Mouse (Mus musculus) heart, embryonic 16.5 days (tissue): ENCODE measurements at regions not wholly inside any gene's neighbourhood (a gene's known extent, or its start where the extent isn't known, plus 50 kb on each side); places are given as distances from the start of the nearest gene placed in this dataset.

Experiments
- ATAC-seq: fragments of 200-750 bp; cut with Nextera tagmentation; replicated peaks from 2 replicates; pipeline ENCODE4 v1.8.0; 2017; ENCODE audit warnings: moderate number of reproducible peaks; ENCODE audit not compliant: insufficient read depth, low FRiP score; ENCODE audit errors: extremely low read depth
- H3K27ac ChIP-seq: fragments of 300-500 bp; sonication (generic); 2 replicates; pipeline ENCODE4 v1.5.1; 2014; ENCODE audit warnings: mild to moderate bottlenecking, low read length, control low read depth, moderate library complexity
- H3K27me3 ChIP-seq: fragments of 300-500 bp; sonication (generic); 2 replicates; pipeline ENCODE4 v1.6.1; 2014; ENCODE audit warnings: low read length, mixed read lengths; ENCODE audit not compliant: control insufficient read depth, insufficient read depth
- H3K36me3 ChIP-seq: fragments of 300-500 bp; sonication (generic); 2 replicates; pipeline ENCODE4 v1.6.1; 2014; ENCODE audit not compliant: control insufficient read depth, insufficient read depth
- H3K4me1 ChIP-seq: fragments of 300-500 bp; sonication (generic); 2 replicates; pipeline ENCODE4 v1.6.1; 2014; ENCODE audit warnings: low read length, mixed read lengths; ENCODE audit not compliant: control insufficient read depth, insufficient read depth
- H3K4me2 ChIP-seq: fragments of 300-500 bp; sonication (generic); 2 replicates; pipeline ENCODE4 v1.6.1; 2014; ENCODE audit warnings: low read depth, mild to moderate bottlenecking, control low read depth, low read length
- H3K4me3 ChIP-seq: fragments of 300-500 bp; sonication (generic); 2 replicates; pipeline ENCODE4 v1.5.1; 2014; ENCODE audit warnings: mild to moderate bottlenecking, control low read depth, low read length
- H3K9ac ChIP-seq: fragments of 300-500 bp; sonication (generic); 2 replicates; pipeline ENCODE4 v1.6.1; 2014; ENCODE audit warnings: low read length, control low read depth
- H3K9me3 ChIP-seq: fragments of 300-500 bp; sonication (generic); replicated peaks from 2 replicates; pipeline ENCODE4 v1.6.1; 2016; ENCODE audit warnings: low read length; ENCODE audit not compliant: control insufficient read depth
- WGBS: fragments of 180-500 bp; shearing (Covaris S2); extraction: QIAGEN DNeasy Blood & Tissue Kit; methylation state at CpG from one replicate; pipeline ENCODE4 v1.1.7; 2014; 5-methylcytosine and 5-hydroxymethylcytosine counted together

DNA sequence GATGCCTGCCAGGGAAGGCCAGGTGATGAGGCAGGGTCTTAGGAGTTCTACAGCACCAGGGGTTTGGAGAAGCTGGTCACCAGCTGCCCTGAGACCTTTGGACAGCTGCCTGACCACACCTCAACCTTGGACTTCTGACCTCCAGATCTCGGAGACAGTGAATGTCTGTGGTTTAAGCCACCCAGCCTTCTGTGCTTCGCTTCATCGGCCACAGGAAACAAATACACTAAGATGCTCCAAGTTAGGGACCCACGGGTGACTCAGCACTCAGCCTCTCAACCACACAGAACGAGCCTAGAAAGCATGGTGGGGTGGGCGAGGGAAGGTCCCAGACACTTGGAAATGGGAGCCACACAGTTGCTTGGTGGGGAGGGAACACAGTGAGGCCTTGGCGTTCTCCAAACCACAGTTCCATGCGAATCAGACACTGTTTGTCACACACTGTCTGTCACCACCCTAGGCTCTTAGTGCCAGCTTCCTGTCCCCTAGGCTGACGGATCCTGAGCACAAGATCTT, 66.5 kb downstream of the Sik1 start:
- H3K36me3 ChIP-seq = no peaks in the 10 kb centered on the region
- no peaks in the 10 kb centered on the region for H3K27me3 ChIP-seq
- no peaks in the 10 kb centered on the region for H3K9me3 ChIP-seq
- peaks cover 25% of the 10 kb centered on the region for H3K4me1 ChIP-seq
- no peak overlapping the region for H3K4me2 ChIP-seq
- no peak overlapping the region for H3K9ac ChIP-seq
- H3K27ac ChIP-seq = no peak overlapping the region
- H3K4me3 ChIP-seq = no peak overlapping the region
- 61% methylated on average over 9 of the region's 9 CpGs for WGBS
- no peak for ATAC-seq

DNA sequence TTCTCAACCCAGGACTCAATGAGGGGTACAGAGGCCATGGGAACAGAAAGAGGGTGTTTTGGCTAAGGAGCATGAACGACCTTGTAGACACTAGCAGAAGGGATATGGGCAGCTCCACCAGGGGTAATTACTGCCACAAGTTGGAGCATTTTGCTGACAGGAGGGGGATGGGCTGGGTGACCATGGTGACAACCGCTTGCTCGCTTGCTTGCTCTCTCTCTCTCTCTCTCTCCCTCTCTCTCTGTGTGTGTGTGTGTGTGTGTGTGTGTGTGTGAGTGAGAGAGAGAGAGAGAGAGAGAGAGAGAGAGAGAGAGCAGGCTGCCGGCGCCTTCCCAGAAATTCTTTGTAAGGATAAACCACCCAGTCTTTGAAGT, 65.7 kb downstream of the Sik1 start:
- Histone ChIP-seq H3K4me2 (peak overlapping the region; percentile 17), H3K4me1 (peaks cover 25% of the 10 kb centered on the region), H3K9ac (peak overlapping the region; percentile 45; the same call in 1 of the 2 replicates), H3K27ac (no peak overlapping the region), H3K4me3 (no peak overlapping the region), H3K36me3 (no peaks in the 10 kb centered on the region), H3K9me3 (no peaks in the 10 kb centered on the region), H3K27me3 (no peaks in the 10 kb centered on the region)
- ATAC-seq = no peak
- 14% methylated on average over 5 of the region's 5 CpGs for WGBS

DNA sequence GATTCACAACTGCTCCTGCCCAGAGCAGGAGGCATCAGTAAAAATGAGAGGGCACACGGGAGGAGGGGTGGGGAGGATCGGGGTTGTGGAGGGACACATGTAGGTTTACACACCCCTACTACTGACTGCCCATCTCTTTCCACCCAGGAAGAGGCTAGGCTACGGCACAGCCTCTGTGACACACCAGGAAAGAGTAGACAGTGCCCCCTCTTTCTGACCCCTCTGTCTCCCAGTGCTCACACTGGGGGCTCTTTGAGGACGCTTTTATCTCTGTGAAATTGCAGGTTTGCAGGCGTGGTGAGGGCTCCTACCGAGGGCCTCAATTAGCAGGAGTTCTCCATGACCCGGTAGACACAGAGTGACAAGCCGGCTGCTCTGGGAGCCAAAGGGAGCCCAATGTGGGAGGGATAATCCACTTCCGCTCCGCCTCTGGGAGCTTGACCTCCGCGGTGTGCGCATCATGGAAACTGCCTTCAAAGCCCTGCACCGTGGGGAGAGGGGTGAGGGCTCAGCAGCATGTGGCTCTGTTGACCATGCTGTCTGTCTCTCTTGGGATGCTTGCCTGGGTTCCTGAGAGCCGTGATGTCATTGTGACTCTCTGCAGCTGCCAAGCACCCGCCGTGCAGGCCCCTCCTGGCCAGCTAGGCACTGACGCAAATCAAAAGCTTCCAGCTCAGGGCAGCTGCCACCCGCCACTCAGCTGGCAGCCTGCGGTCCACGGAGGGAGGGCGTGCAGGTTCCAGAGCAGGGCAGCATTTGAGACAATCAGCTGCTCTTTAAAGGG, 65.1 kb downstream of the Sik1 start:
- Histone ChIP-seq H3K4me1 (peaks cover 25% of the 10 kb centered on the region), H3K4me3 (no peak overlapping the region), H3K4me2 (peak overlapping the region; percentile 17), H3K27me3 (no peaks in the 10 kb centered on the region), H3K36me3 (no peaks in the 10 kb centered on the region), H3K9ac (peak overlapping the region; percentile 45), H3K9me3 (no peaks in the 10 kb centered on the region), H3K27ac (peak overlapping the region; percentile 41; the same call in 1 of the 2 replicates)
- peak; percentile 58 for ATAC-seq
- WGBS = 17% methylated on average over 22 of the region's 22 CpGs

DNA sequence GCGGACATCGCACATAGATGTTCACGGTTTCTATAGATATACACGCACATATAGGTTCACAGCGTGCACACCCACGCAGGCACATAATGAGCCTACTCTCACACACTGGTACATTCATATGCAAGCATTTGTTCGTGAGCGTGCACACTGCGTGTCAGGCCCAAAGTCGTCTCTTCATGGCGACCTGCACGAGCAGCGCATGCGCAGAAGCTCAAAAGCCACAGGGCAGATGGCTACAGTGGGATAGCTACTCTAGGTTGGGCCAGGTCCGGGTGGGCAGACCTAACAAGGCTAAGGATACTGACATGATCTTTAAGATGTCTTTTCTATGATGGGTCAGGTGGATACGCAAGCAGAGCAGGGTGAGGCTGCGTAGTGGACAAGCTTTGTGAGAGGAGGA, 63.9 kb downstream of the Sik1 start:
- Histone ChIP-seq H3K27ac (no peak overlapping the region), H3K27me3 (no peaks in the 10 kb centered on the region), H3K9me3 (no peaks in the 10 kb centered on the region), H3K4me1 (peaks cover 30% of the 10 kb centered on the region), H3K4me3 (no peak overlapping the region), H3K9ac (no peak overlapping the region), H3K36me3 (no peaks in the 10 kb centered on the region), H3K4me2 (no peak overlapping the region)
- no peak for ATAC-seq
- WGBS = 96% methylated on average over 17 of the region's 17 CpGs

DNA sequence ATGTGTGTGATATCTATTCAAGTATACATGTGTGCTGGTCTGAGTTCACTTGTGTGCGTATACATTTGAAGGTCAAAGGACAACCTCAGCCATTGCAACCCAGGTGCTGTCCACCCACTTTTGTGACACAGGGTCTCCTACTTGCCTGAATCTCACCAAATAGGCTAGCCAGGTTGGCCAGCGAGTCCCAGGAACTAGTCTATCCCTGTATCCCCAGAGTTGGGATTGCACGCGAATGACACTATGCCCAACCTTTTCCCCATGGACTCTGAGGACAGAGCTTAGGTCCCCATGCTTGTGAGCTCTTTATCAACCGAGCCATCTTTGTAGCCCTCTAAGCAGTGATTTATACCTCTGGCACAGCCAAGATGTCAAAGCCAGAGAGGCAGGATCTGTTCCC, 62.6 kb downstream of the Sik1 start:
- Histone ChIP-seq H3K36me3 (no peaks in the 10 kb centered on the region), H3K9me3 (no peaks in the 10 kb centered on the region), H3K27me3 (no peaks in the 10 kb centered on the region; the same call in 1 of the 2 replicates), H3K4me2 (no peak overlapping the region), H3K27ac (no peak overlapping the region), H3K9ac (no peak overlapping the region), H3K4me3 (no peak overlapping the region), H3K4me1 (peaks cover 30% of the 10 kb centered on the region)
- 90% methylated on average over 5 of the region's 5 CpGs for WGBS
- no peak for ATAC-seq

DNA sequence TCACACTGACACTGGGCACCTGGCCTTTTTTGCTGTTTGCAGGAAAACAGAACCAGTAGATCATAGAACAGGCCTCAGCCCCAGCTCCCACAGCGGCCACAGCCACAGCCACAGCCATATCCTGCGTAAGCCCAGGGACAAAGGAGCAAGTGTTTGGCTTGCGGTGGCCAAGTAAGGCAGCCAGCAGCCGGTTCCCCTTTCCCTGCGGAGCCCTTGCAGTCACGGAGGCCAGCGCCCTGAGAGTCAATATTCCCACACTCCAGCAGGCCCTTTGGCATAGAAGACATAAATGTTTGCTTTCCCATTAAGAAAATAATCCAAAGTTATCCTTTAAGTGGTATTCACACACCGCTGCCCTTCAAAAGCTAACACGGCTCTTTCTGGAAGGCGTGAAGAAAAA, 62.1 kb downstream of the Sik1 start:
- H3K4me1 ChIP-seq = peaks cover 30% of the 10 kb centered on the region

DNA sequence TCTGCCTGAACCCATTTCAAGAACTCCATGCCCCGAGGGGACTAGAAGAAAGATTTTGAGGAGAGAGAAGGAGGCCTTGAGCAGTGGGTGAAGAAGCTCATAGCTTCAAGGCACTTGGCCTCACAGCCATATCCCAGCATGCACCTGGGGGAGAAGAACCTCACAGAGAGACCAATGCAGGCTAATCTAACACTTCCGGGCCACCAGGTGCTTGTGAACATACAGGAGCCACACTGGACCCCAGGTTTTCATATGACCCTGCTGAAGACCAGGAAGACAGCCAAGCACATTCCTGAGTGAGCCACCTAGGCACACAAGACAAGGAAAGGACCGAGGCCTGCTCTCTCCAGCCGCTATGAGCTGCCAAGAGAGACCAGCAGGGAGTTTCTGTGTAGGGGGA, 61.6 kb downstream of the Sik1 start:
- H3K27me3 ChIP-seq = no peaks in the 10 kb centered on the region; the same call in 1 of the 2 replicates
- no peaks in the 10 kb centered on the region for H3K9me3 ChIP-seq
- peaks cover 30% of the 10 kb centered on the region for H3K4me1 ChIP-seq
- no peak for ATAC-seq
- H3K27ac ChIP-seq = no peak overlapping the region
- H3K9ac ChIP-seq = no peak overlapping the region
- 55% methylated on average over 4 of the region's 4 CpGs for WGBS
- H3K4me2 ChIP-seq = no peak overlapping the region
- no peak overlapping the region for H3K4me3 ChIP-seq
- no peaks in the 10 kb centered on the region for H3K36me3 ChIP-seq

More for the DNA sequence above, 62.1 kb downstream of the Sik1 start:
- H3K36me3 ChIP-seq = no peaks in the 10 kb centered on the region
- no peak overlapping the region for H3K27ac ChIP-seq
- H3K9me3 ChIP-seq = no peaks in the 10 kb centered on the region
- no peak for ATAC-seq
- H3K4me2 ChIP-seq = no peak overlapping the region
- H3K27me3 ChIP-seq = no peaks in the 10 kb centered on the region; the same call in 1 of the 2 replicates
- no peak overlapping the region for H3K4me3 ChIP-seq
- WGBS = 74% methylated on average over 10 of the region's 10 CpGs
- H3K9ac ChIP-seq = no peak overlapping the region
